Mouse (Mus musculus): ENCODE results near the gene Stoml3.

Gene Stoml3

GRCm38 (mm10) chr3:53488353-53488752 is at the start of gene Stoml3:
Stoml3 (plus strand) TSS chr3:53488653.
- DNase-seq: no peak

DNA sequence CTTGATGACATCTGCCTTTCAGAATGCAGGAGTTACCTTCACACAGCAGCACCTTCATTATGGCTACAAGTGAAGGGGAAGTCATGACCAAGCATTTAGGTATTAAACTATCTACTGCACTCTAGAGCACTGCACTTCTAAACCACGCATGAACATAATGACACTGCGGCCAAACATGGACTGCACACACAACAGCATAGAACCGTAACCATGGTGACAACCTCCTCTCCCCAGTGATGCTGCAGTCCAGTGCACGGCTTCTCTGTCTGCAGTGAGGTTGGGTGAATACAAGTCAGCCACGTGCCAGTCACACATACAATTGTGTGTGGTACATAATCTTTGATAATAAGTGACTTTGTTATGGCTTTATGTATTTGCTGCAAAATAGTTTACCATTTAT is 42.9 kb upstream of the Stoml3 start:
- no peak for DNase-seq

DNA sequence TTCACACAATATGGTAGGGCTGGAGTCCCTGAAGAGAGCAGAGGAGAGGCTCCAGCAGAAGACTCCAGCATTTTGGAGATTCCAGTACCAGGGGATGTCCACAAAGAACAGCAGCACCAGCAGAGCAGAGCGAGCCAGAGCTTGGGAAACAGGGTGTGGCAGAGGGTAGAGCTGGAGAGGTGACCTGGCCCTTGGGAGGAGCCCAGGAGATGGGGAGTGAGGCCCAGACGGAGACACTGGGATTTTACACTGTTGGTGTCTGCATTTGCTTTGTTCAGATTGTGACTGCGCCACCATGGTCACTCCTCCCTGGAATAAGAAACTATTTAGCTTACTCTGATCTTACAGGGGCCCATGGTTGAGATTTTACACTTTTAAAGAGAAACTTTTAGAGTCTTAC is 41.7 kb upstream of the Stoml3 start:
- no peak for DNase-seq

DNA sequence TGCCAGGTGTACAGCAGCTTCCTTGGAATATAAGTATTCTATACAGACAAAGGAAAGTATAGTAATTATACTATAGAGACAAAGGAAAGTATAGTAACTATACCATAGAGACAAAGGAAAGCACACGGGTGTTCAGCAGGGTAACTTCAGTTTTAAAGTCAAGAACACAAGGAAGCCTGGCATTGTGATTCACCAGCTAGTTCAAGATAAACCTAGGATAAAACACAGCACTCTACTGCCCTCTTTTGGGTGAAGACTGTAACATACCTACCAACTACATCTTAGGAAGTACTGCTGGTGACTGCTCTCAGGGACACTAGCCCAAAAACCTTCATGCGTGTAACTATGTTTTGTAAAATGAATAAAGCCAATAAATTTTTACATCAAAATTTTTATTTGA is 40.2 kb upstream of the Stoml3 start:
- DNase-seq: no peak

- no peak for DNase-seq
Observed at GRCm38 (mm10) chr3:53450666-53451065, 37.8 kb upstream of the Stoml3 start.

DNA sequence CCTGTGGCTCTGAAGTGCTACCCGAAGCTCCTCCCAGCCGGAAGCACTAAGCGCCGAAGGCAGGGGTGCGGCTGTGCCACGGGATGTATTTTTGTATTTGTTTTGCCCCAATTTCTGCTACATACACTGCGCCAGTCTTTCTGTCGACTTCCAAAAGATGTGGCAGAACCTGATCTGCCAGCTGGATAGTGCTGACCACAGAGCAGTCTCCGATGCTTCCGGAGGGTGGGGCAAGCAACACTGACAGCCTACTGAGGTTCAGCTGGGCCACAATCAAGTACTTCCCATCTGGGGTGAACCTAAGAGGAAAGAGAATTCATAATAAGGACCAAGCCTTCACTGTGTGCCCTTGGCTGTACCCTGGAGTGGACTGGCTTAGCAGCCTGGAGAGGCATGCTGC is 36.1 kb upstream of the Stoml3 start:
- no peak for DNase-seq

DNA sequence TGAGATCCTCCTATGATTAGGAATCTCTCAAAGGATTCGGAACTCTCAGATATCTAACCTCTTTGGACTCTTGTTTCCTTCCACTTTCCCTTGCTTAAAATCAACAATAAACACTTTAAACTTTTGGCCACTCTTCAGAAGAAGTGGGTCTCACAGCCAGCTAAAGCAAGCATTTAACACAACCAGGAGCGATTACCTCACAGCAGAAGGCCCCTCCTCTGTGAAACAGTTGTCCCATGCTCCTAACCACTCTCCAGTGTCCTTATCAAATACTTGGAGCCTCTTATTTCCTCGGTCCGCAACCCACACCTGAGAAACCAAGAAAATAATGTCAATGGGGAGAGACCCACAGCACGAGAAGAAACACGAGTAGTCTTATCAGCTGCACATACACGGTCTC is 35.1 kb upstream of the Stoml3 start:
- DNase-seq: no peak

GRCm38 (mm10) chr3:53454005-53454404 is 34.4 kb upstream of the Stoml3 start:
- DNase-seq: no peak

DNA sequence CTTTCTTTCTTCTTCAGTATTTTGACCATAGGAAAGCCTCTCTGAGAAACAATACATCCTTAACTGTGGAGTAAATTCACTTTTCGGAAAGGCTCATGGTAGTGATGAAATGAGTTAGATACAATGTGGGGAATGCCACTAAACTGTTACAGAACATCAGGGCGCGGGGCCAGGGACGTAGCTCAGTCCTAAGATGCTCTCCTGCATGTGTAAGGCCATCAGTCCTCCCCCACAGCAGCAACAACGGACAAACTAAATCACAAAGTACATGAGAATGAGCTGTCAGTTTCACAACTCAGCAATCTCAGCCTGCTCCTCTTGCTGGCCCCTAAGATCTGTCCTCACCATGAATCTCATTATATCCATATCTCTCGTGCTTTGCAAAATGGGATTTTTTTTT is 33.9 kb upstream of the Stoml3 start:
- DNase-seq: no peak

GRCm38 (mm10) chr3:53454984-53455383 is 33.5 kb upstream of the Stoml3 start:
- no peak for DNase-seq

DNA sequence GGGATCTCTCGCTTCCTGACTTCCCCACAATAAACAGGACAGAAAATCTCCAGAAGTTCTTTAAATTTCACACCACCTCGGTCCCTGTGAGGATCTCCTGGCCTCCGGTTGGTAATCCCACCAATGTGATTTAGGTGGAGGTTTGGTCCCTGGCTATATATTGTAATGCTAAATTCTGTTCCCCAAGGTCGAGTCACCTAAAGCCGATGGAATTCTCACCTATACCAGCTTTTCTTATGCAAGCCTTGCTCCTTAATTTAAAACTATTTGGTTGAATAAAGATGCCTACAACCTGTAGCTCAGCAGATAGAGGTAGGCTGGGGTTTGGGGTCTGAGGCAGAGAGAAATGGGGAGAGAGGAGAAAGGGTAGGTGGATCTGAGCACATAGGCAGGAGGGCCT is 30.7 kb upstream of the Stoml3 start:
- DNase-seq: no peak

DNA sequence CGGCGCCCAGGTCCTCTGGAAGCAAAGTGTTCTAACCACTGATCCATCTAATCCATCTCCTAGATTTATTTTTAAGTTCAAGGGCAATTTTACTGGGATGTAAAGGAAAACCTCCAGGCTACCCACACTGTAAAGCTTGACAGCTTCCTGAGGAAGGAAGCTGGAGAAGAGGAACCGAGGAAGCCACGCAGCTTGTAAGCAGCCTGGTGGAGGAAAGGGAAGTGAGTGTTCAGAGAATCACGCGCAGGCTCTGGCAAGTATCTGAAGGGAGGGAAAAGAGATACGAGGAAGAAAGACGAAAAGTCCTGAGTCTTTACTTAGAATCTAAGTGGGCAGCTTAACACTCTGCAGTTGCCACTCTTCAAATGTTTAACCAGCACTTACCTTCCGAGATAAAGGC is 28.3 kb upstream of the Stoml3 start:
- no peak for DNase-seq

GRCm38 (mm10) chr3:53462701-53463045 is 25.8 kb upstream of the Stoml3 start:
- no peak for DNase-seq

GRCm38 (mm10) chr3:53463046-53463764 is 25.2 kb upstream of the Stoml3 start, which contains the start of the genes Nhlrc3 and Proser1:
Nhlrc3 (minus strand) TSS chr3:53463332.
Proser1 (plus strand) TSS chr3:53463666.
- peak; percentile 97 for DNase-seq

GRCm38 (mm10) chr3:53463765-53464114 is 24.7 kb upstream of the Stoml3 start:
- DNase-seq: no peak

DNA sequence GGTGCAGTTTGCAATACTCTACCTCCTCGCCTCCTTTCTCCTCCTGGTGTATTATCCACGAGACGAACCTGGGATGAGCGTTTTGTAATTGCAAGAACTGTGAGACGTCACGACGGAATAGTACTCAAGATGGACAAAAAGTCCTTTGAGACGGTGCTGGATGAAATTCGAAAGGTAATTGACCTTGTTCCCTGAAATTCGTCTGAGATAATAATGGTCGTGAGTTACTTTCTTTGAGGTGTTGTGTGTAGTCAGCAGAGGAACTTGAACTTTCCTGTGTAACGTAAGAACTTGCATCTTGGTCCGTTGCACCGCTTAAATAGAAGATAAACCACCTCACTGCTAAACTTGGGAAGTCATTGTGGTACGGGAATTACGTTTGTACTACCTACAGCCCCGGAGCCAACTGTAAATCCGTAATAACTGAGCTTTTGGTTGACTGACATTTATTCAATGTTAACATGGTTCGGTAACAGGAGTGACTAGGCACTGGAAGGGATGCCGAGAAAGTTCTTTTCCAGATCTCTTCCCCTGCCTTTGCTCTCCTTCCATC is 24.2 kb upstream of the Stoml3 start:
- DNase-seq: no peak

- DNase-seq: no peak
Observed at GRCm38 (mm10) chr3:53465330-53465729, 23.1 kb upstream of the Stoml3 start.

DNA sequence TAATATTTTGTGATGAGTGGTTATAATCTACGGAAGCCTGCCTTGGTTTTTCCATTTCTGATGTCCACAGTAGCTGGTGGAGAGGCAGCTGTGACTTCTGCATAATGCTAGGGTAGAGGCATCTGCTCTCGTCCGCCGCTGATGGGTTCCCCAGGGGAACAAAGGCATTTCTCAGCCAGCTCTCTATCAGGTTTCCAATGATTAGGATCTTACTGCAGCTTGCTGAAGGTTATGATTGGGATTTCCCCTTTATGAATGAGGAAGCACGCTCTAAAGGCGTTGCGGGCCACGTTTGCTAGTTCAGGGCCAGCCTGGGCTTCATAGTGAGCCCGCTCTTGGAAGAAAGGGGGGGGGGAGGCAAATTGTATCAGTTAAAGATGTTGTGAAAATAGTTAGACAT is 22.0 kb upstream of the Stoml3 start:
- no peak for DNase-seq

DNA sequence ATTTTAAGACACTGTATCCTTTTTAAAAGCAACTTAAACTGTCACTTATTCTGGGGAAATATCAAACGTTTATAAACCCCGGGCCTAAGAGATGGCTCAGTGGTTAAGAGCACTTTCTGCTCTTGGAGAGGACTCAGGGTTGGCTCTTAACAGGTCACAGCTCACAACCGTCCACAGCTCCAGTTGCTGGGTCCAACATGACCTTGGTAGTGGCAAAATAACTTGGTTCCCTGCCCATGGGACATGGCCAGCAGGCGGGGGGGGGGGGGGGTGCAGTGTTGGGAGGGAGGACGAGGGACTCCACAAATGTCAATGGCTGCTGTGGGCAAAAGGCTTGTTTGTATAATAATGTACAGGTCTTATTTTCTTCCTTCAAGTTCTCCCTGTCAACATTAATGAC is 21.1 kb upstream of the Stoml3 start:
- no peak for DNase-seq

DNA sequence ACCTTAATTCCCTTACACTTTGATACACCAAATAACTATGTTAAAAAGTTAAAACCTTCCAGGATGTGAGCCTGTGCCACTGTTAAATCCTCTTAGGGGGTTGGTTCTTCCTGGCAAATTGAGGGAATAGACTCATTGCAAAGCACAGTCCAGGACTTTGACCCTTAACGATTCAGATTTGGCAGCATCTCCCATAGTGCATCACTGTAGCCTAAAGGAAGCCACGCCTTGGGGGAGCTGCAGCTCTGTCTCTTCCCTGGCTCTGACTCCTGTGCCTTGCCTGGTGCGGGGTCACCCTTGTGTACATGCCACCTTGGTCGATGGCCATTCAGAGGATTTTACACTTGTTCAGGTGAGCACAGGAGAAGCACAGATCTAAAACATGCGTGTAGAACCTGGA is 18.8 kb upstream of the Stoml3 start:
- no peak for DNase-seq

GRCm38 (mm10) chr3:53472061-53472460 is 16.4 kb upstream of the Stoml3 start:
- DNase-seq: no peak

DNA sequence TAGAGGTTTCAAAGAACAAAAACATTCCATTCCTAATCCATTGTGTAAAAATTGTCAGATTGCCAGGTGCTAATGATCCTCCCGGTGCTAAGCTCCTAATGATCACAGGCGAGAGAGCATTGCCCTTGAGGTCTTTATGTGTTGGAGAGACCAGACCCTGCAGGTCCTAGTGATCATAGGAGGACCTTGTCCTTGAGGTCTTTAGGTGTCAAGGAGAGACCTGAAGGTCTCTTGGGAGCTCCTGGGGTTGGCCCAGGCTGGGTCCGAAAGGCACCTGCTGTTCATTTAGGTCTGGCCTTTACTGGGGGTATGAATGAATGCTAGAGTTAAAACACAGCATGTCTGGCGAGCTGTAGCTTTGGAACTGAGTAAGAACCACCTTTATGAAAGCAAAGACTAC is 14.3 kb upstream of the Stoml3 start:
- no peak for DNase-seq

DNA sequence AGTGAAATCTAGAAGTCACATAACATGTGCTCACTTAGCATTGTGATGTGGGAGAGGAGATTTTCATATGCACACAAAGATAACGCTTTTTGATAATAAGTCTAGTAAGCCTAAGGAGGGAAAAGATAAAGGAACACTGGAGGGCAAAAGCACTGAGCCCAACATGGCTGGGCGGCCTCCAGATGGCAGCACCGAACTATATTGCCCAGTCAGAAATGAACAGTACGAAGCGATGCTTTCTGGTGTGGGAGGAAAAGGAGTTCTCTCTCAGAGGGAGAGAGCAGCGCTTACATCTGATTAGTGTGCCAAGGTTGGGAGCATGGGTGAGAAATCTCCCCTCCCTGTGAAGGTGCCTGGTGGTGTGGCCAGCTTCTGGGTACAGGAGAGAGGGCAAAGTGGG is 12.6 kb upstream of the Stoml3 start:
- DNase-seq: peak; percentile 58

GRCm38 (mm10) chr3:53477468-53477867 is 11.0 kb upstream of the Stoml3 start:
- DNase-seq: peak; percentile 83

- DNase-seq: no peak
Observed at GRCm38 (mm10) chr3:53478419-53479046, 9.9 kb upstream of the Stoml3 start.
